9 mouse cellular contexts compared by ENCODE assay signal in the genomic region with DNA sequence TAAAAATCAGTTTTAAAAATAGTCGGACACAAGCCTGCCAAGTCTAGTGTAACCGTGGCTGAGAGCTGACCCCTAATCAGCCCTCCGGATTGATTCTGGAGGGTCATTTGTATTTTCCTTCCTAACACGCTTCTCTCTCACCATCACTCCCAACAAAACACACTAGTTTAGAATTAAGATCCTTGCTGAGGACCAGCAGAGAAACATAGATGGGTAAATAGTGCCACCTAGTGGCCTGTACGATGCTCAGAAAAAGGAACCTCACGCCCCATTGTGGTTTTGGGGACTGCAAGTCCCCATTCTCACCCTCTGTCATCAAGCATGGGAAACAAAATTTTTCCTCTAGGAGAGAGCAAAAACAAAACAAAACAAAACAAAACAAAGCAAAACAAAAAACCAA.
DNase-seq lines count a peak whose midpoint lies in the region; ATAC-seq and TF ChIP-seq lines count a peak whose summit lies in the region.
"Had no signal": no experiment of that assay in that cellular context is flagged by ENCODE, and none has a peak within 500 bp of the region (broad histone marks: within the 10 kb centered on the region; RNA-seq: fewer than 3 reads in every experiment).

No protein-coding gene starts in this region.

- no peaks in the 10 kb centered on the region for H3K4me1 ChIP-seq in thymus, adult 2 months (replicated peaks; ENCODE audit: control insufficient read depth, insufficient read depth, low read length)
- 0 out of 2 replicates have a peak, but pooled peaks cover 2% of the 10 kb centered on the region for H3K4me1 ChIP-seq in forebrain, postnatal 0 days (ENCODE audit: insufficient read depth)
- H3K4me1 ChIP-seq in limb, embryonic 14.5 days (ENCODE audit: control insufficient read depth, insufficient read depth, low read length), result no peaks in the 10 kb centered on the region
- H3K4me1 ChIP-seq: limb, embryonic 12.5 days had no signal

- H3K36me3 ChIP-seq in thymus, adult 2 months (ENCODE audit: control insufficient read depth, insufficient read depth, low read length), result no peaks in the 10 kb centered on the region
- H3K36me3 ChIP-seq in forebrain, postnatal 0 days (ENCODE audit: insufficient read depth), result no peaks in the 10 kb centered on the region
- no peaks in the 10 kb centered on the region for H3K36me3 ChIP-seq in limb, embryonic 14.5 days (ENCODE audit: control insufficient read depth, insufficient read depth, low read length)
- H3K36me3 ChIP-seq: limb, embryonic 12.5 days had no signal

- H3K9me3 ChIP-seq in forebrain, postnatal 0 days (ENCODE audit: low read length), result no peaks in the 10 kb centered on the region
- no peaks in the 10 kb centered on the region for H3K9me3 ChIP-seq in limb, embryonic 14.5 days (ENCODE audit: control insufficient read depth, low read length)
- H3K9me3 ChIP-seq: limb, embryonic 12.5 days had no signal

- ATAC-seq in forebrain, postnatal 0 days, result peak; percentile 87
- ATAC-seq in limb, embryonic 14.5 days (ENCODE audit: low FRiP score, low read depth), result no peak

- no peaks in the 10 kb centered on the region for H3K27me3 ChIP-seq in thymus, adult 2 months (ENCODE audit: control insufficient read depth, insufficient read depth, low read length)
- no peaks in the 10 kb centered on the region for H3K27me3 ChIP-seq in forebrain, postnatal 0 days (ENCODE audit: insufficient read depth, low read length)
- H3K27me3 ChIP-seq in limb, embryonic 14.5 days (ENCODE audit: control insufficient read depth, insufficient read depth, low read length), result 0 out of 2 replicates have a peak, but pooled peaks cover 3% of the 10 kb centered on the region

- 13% methylated on average over 6 of the region's 6 CpGs for WGBS in thymus, adult 2 months
- 5% methylated on average over 6 of the region's 6 CpGs for WGBS in forebrain, postnatal 0 days
- WGBS in limb, embryonic 14.5 days, result 7% methylated on average over 6 of the region's 6 CpGs

- DNase-seq in thymus, adult 2 months, result peak; percentile 20
- DNase-seq in thymus, adult 18-20 months, result no peak
- DNase-seq in cerebellum, adult 11-12 months, result peak; percentile 20
- DNase-seq in forebrain, postnatal 0 days, result peak; percentile 91
- DNase-seq in hindlimb bud, embryonic 11.5 days (ENCODE audit: extremely low spot score, low read depth, low spot score), result peak; percentile 68
- DNase-seq in limb, embryonic 14.5 days (ENCODE audit: low spot score), result peak; percentile 76
- peak; percentile 91 for DNase-seq in retina, embryonic 14.5 days (ENCODE audit: low spot score)
- no peak for DNase-seq in ovary, adult 18-20 months (ENCODE audit: low spot score)

- no peak overlapping the region for H3K9ac ChIP-seq in forebrain, postnatal 0 days
- no peak overlapping the region for H3K9ac ChIP-seq in limb, embryonic 14.5 days (ENCODE audit: low read depth, low read length, severe bottlenecking)
- H3K9ac ChIP-seq: limb, embryonic 12.5 days had no signal

- no peak overlapping the region for H3K4me3 ChIP-seq in thymus, adult 2 months (ENCODE audit: control insufficient read depth, insufficient read depth, low read length)
- H3K4me3 ChIP-seq in forebrain, postnatal 0 days (ENCODE audit: low read depth, low read length), result peak overlapping the region; percentile 13
- H3K4me3 ChIP-seq in limb, embryonic 14.5 days (replicated peaks; ENCODE audit: low read length), result no peak overlapping the region
- H3K4me3 ChIP-seq: limb, embryonic 12.5 days had no signal

- no peak for TF ChIP-seq POLR2A in thymus, adult 2 months (IDR thresholded peaks at IDR 0.05; ENCODE audit: control insufficient read depth, extremely low read depth, insufficient read depth, low read length, poor library complexity)
- no peak for TF ChIP-seq POLR2A in limb, embryonic 14.5 days (IDR thresholded peaks at IDR 0.05; ENCODE audit: borderline replicate concordance, extremely low read depth, insufficient read depth, insufficient read length)

- no peak overlapping the region for H3K27ac ChIP-seq in thymus, adult 2 months (ENCODE audit: control insufficient read depth, insufficient read depth, low read length)
- no peak overlapping the region for H3K27ac ChIP-seq in forebrain, postnatal 0 days (ENCODE audit: low read depth, low read length)
- no peak overlapping the region for H3K27ac ChIP-seq in limb, embryonic 14.5 days (replicated peaks; ENCODE audit: low read depth, low read length)
- H3K27ac ChIP-seq: limb, embryonic 12.5 days had no signal

- TF ChIP-seq CTCF in thymus, adult 2 months (IDR thresholded peaks at IDR 0.05; ENCODE audit: borderline replicate concordance, control insufficient read depth, extremely low read depth, insufficient read depth, low read length, poor library complexity), result no peak
- TF ChIP-seq CTCF in forebrain, postnatal 0 days (IDR thresholded peaks at IDR 0.05; ENCODE audit: low read depth), result peak; percentile 88

- H3K4me2 ChIP-seq in forebrain, postnatal 0 days (ENCODE audit: low read depth), result peak overlapping the region; percentile 42
- no peak overlapping the region for H3K4me2 ChIP-seq in limb, embryonic 14.5 days (replicated peaks; ENCODE audit: low read depth, low read length, severe bottlenecking)
- H3K4me2 ChIP-seq: limb, embryonic 12.5 days had no signal

Comparison
In these comparisons a context has a peak if more than half of its experiments do, and no peak if none do; other contexts are left out.
1. DNase-seq: peak in thymus, adult 2 months (single experiment), cerebellum, adult 11-12 months (single experiment), forebrain, postnatal 0 days (single experiment), hindlimb bud, embryonic 11.5 days (single experiment), limb, embryonic 14.5 days (single experiment) and retina, embryonic 14.5 days (single experiment); none in thymus, adult 18-20 months (0 of 2) and ovary, adult 18-20 months (single experiment).